Comparison of ENCODE assay signal across 8 mouse cellular contexts in the genomic region with DNA sequence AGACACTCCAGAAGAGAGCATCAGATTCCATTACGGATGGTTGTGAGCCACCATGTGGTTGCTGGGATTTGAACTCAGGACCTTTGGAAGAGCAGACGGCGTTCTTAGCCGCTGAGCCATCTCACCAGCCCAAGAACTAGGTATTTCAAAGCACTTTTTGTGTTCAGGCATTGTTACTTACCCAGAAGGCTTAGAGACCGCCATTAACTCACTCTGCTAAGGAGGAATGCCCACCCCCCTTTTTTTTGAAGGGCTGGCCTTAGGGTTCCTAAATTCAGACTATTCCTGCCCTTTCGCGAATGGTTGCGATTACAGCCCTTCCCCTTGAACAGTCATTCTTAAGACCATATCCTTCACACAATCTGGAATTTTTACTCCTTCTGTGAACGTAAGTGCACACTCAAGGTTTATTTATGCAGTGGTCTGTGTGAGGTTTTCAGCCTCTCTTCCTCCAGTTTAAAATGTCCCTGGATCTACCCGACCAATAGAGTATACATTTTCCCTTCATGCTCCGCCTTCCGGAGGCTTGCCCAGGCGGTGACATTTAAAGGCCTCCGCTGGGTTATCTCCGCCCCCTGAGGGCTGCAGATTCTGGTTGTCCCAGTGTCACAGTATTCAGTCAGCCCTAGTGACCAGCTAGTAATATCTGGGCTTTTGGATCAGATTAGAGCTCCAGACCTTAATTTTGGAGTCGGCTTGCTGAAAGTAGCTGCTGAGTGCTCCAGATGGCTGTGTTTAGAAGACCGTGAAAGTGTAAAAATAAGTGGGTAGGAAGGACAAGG. TPM values are rescaled to one million over a fixed set of nuclear protein-coding genes. Genes with fewer than 3 reads are reported as not detected.
DNase-seq lines count a peak whose midpoint lies in the region; ATAC-seq lines count a peak whose summit lies in the region.

No protein-coding gene starts in this region.

- peak overlapping the region; percentile 82 for H3K4me3 ChIP-seq in forebrain, embryonic 15.5 days
- H3K4me3 ChIP-seq in hindbrain, embryonic 10.5 days: peak overlapping the region; percentile 92

- H3K9ac ChIP-seq in forebrain, embryonic 15.5 days (replicated peaks): peak overlapping the region; percentile 38

- H3K27me3 ChIP-seq in forebrain, embryonic 15.5 days: no peaks in the 10 kb centered on the region
- H3K27me3 ChIP-seq in hindbrain, embryonic 10.5 days (ENCODE audit: insufficient read depth, poor library complexity, severe bottlenecking): no peaks in the 10 kb centered on the region

- H3K4me2 ChIP-seq in forebrain, embryonic 15.5 days (replicated peaks): peak overlapping the region; percentile 64

- 3% methylated on average over 17 of the region's 17 CpGs for WGBS in forebrain, embryonic 15.5 days
- WGBS in hindbrain, embryonic 10.5 days: 8% methylated on average over 17 of the region's 17 CpGs

- peaks cover 39% of the 10 kb centered on the region for H3K4me1 ChIP-seq in forebrain, embryonic 15.5 days
- peaks cover 38% of the 10 kb centered on the region for H3K4me1 ChIP-seq in hindbrain, embryonic 10.5 days (replicated peaks)

- H3K36me3 ChIP-seq in forebrain, embryonic 15.5 days: no peaks in the 10 kb centered on the region
- 0 out of 2 replicates have a peak, but pooled peaks cover 4% of the 10 kb centered on the region for H3K36me3 ChIP-seq in hindbrain, embryonic 10.5 days

- peak overlapping the region; percentile 97 for H3K27ac ChIP-seq in forebrain, embryonic 15.5 days (replicated peaks)
- H3K27ac ChIP-seq in hindbrain, embryonic 10.5 days: peak overlapping the region; percentile 97

- peak; percentile 85 for DNase-seq in Muller cell, postnatal 12 days (ENCODE audit: inconsistent ontology term)
- peak; percentile 72 to 82 for DNase-seq in cerebellum, adult 18-20 months
- DNase-seq in hindbrain, embryonic 10.5 days (ENCODE audit: low spot score): peak; percentile 65
- DNase-seq in layer of hippocampus, postnatal 25 days (ENCODE audit: extremely low spot score in 1 of 2, low spot score in 1 of 2): peak; percentile 21 to 34
- DNase-seq in lung, postnatal 4 days: peak; percentile 85 to 88
- peak; percentile 69 for DNase-seq in right cerebral cortex, postnatal 25 days
- DNase-seq in yolk sac, embryonic 10.5 days (ENCODE audit: low spot score): peak; percentile 79

- H3K9me3 ChIP-seq in forebrain, embryonic 15.5 days: no peaks in the 10 kb centered on the region
- no peaks in the 10 kb centered on the region for H3K9me3 ChIP-seq in hindbrain, embryonic 10.5 days

- no peak for ATAC-seq in forebrain, embryonic 15.5 days (replicated peaks)

RNA-seq across cellular contexts. Expression of a gene that starts 3.2 kb away (rescaled TPM):
- 27.6 and 28.0 TPM in 2 replicates for polyA plus RNA-seq in forebrain, embryonic 15.5 days (2015; fragmentation: Nextera tagmentation; extraction: Ambion mirVana)
- 46.7 and 51.0 TPM in 2 replicates for polyA plus RNA-seq in hindbrain, embryonic 10.5 days (2016; fragmentation: Nextera tagmentation; extraction: Ambion mirVana)
- total RNA-seq in layer of hippocampus, postnatal 25 days (2021): 10 to 100 TPM; 32.5 to 38.8 TPM

RNA-seq across cellular contexts. Expression of a gene that starts 55.5 kb away (rescaled TPM):
- 72.4 and 74.3 TPM in 2 replicates for polyA plus RNA-seq in forebrain, embryonic 15.5 days (2015; fragmentation: Nextera tagmentation; extraction: Ambion mirVana)
- polyA plus RNA-seq in hindbrain, embryonic 10.5 days (2016; fragmentation: Nextera tagmentation; extraction: Ambion mirVana): 58.7 and 62.5 TPM in 2 replicates
- total RNA-seq in layer of hippocampus, postnatal 25 days (2021): 100 to 1,000 TPM; 109 to 160 TPM

Comparison
In these comparisons a context has a peak if more than half of its experiments do, and no peak if none do; other contexts are left out.
1. DNase-seq: peak in every context shown above with its lines; median percentile 86 in lung, postnatal 4 days; 85 in Muller cell, postnatal 12 days; 79 in yolk sac, embryonic 10.5 days; 77 in cerebellum, adult 18-20 months; 69 in right cerebral cortex, postnatal 25 days; 65 in hindbrain, embryonic 10.5 days; 28 in layer of hippocampus, postnatal 25 days.